Mouse (Mus musculus) olfactory bulb, adult 2 months (tissue): ENCODE measurements around the gene U2surp. TPM values are rescaled to one million over a fixed set of nuclear protein-coding genes. Genes with fewer than 3 reads are reported as not detected.

Experiments used
- H3K27ac ChIP-seq: fragments of 200-500 bp; 2 replicates; pipeline ENCODE4 v1.5.1; 2012; ENCODE audit warnings: low read depth, low read length; ENCODE audit not compliant: insufficient read depth
- H3K4me1 ChIP-seq: fragments of 200-500 bp; 2 replicates; pipeline ENCODE4 v1.6.1; 2012; ENCODE audit warnings: low read length; ENCODE audit not compliant: control insufficient read depth, insufficient read depth
- H3K4me3 ChIP-seq: fragments of 200-500 bp; 2 replicates; pipeline ENCODE4 v1.5.1; 2012; ENCODE audit warnings: mild to moderate bottlenecking, low read depth, low read length, moderate library complexity; ENCODE audit not compliant: insufficient read depth
- CTCF ChIP-seq: fragments of 200-500 bp; IDR thresholded peaks from 2 replicates; pipeline ENCODE4 v1.5.1; 2012; ENCODE audit warnings: low read depth, mild to moderate bottlenecking, low read length, moderate library complexity; ENCODE audit not compliant: insufficient read depth
- POLR2A ChIP-seq: fragments of 200-500 bp; IDR thresholded peaks from 2 replicates; pipeline ENCODE4 v1.6.1; 2012; ENCODE audit warnings: mild to moderate bottlenecking, low read depth, low read length, moderate library complexity; ENCODE audit not compliant: insufficient read depth
- WGBS: fragments of 180-500 bp; shearing (Covaris S2); methylation state at CpG from one replicate; pipeline ENCODE4 v1.1.7; 2018; 5-methylcytosine and 5-hydroxymethylcytosine counted together
- polyA plus RNA-seq: library from polyadenylated mRNA; stranded (reverse); fragments of >200 nt; gene quantifications from 2 replicates; pipeline ENCODE4 v1.2.4, GENCODE M21; 2012; ENCODE audit warnings: low replicate concordance; ENCODE audit not compliant: missing spikeins, insufficient read depth, insufficient read length

U2surp gene
- polyA plus RNA-seq, 1 experiment, result not detected

GRCm38 (mm10) chr9:95450586-95450985, 61.2 kb downstream of the U2surp start:
- 98% methylated on average over 8 of the region's 8 CpGs for WGBS
- H3K27ac ChIP-seq, result no peak overlapping the region
- H3K4me3 ChIP-seq, result no peak overlapping the region
- TF ChIP-seq CTCF (no peak), POLR2A (no peak)
- H3K4me1 ChIP-seq, result no peaks in the 10 kb centered on the region

GRCm38 (mm10) chr9:95442321-95442731, 69.5 kb downstream of the U2surp start:
- Histone ChIP-seq H3K4me3 (no peak overlapping the region), H3K4me1 (peaks cover 6% of the 10 kb centered on the region), H3K27ac (no peak overlapping the region)
- 15% methylated on average over 13 of the region's 13 CpGs for WGBS
- TF ChIP-seq CTCF (no peak), POLR2A (no peak)

GRCm38 (mm10) chr9:95437883-95438282, 73.9 kb downstream of the U2surp start:
- peaks cover 4% of the 10 kb centered on the region for H3K4me1 ChIP-seq
- H3K4me3 ChIP-seq, result no peak overlapping the region
- whole genome bisulfite sequencing, result 83% methylated on average over 9 of the region's 9 CpGs
- TF ChIP-seq CTCF (no peak), POLR2A (no peak)
- no peak overlapping the region for H3K27ac ChIP-seq

GRCm38 (mm10) chr9:95436294-95436613, 75.5 kb downstream of the U2surp start:
- 79% methylated on average over 4 of the region's 4 CpGs for WGBS
- Histone ChIP-seq H3K4me1 (no peaks in the 10 kb centered on the region), H3K4me3 (no peak overlapping the region), H3K27ac (no peak overlapping the region)
- TF ChIP-seq CTCF, result no peak
- TF ChIP-seq POLR2A, result no peak

GRCm38 (mm10) chr9:95435506-95436293, 76.1 kb downstream of the U2surp start:
- WGBS, result 72% methylated on average over 20 of the region's 20 CpGs
- no peak overlapping the region for H3K4me3 ChIP-seq

GRCm38 (mm10) chr9:95428277-95428676, 83.5 kb downstream of the U2surp start:
- no peak overlapping the region for H3K4me3 ChIP-seq
- no peak overlapping the region for H3K27ac ChIP-seq
- WGBS, result 88% methylated on average over 4 of the region's 4 CpGs
- TF ChIP-seq CTCF (no peak), POLR2A (no peak)
- H3K4me1 ChIP-seq, result no peaks in the 10 kb centered on the region

More at GRCm38 (mm10) chr9:95435506-95436293, 76.1 kb downstream of the U2surp start:
- Histone ChIP-seq H3K4me1 (no peaks in the 10 kb centered on the region), H3K27ac (no peak overlapping the region)
- TF ChIP-seq CTCF (no peak), POLR2A (no peak)

GRCm38 (mm10) chr9:95413911-95414310, 97.9 kb downstream of the U2surp start:
- H3K4me3 ChIP-seq, result no peak overlapping the region
- no peak for TF ChIP-seq POLR2A
- TF ChIP-seq CTCF, result no peak
- H3K27ac ChIP-seq, result no peak overlapping the region
- no peaks in the 10 kb centered on the region for H3K4me1 ChIP-seq

- Histone ChIP-seq H3K4me3 (no peak overlapping the region), H3K4me1 (peaks cover 4% of the 10 kb centered on the region; the same call in 1 of the 2 replicates), H3K27ac (no peak overlapping the region)
- 87% methylated on average over 4 of the region's 4 CpGs for WGBS
- TF ChIP-seq CTCF (no peak), POLR2A (no peak)
Observed at GRCm38 (mm10) chr9:95412047-95412446, 99.7 kb downstream of the U2surp start.

- Histone ChIP-seq H3K4me3 (peak overlapping the region; percentile 86), H3K27ac (no peak overlapping the region), H3K4me1 (peaks cover 18% of the 10 kb centered on the region)
- 4% methylated on average over 24 of the region's 24 CpGs for WGBS
- TF ChIP-seq CTCF (no peak), POLR2A (no peak)
Observed at GRCm38 (mm10) chr9:95407586-95408220, 104.1 kb downstream of the U2surp start.

Other genes starting within 250 kb of the U2surp start
- gene Chst2, start 105.3 kb downstream of the U2surp start, polyA plus RNA-seq, result not detected in 2 replicates
- gene Paqr9, start 47.7 kb upstream of the U2surp start, polyA plus RNA-seq, result not detected in 2 replicates
- not detected in 2 replicates for gene Pcolce2, start 125.6 kb upstream of the U2surp start, polyA plus RNA-seq
- not detected in 2 replicates for gene Trpc1, start 238.4 kb upstream of the U2surp start, polyA plus RNA-seq